Mouse (Mus musculus) CH12.LX (cell line): ENCODE results near the gene Ccdc92. TPM values are rescaled to one million over a fixed set of nuclear protein-coding genes. Genes with fewer than 3 reads are reported as not detected.
A peak's percentile ranks its signal among the peaks of the same experiment; 100 is the strongest.

Experiments
- DNase-seq: peaks from one replicate; pipeline ENCODE4 v3.0.0-alpha.2; 2013; ENCODE audit errors: extremely low read depth
- H3K27ac ChIP-seq: 2 replicates; pipeline ENCODE4 v1.5.1; 2012; ENCODE audit warnings: low read depth, mild to moderate bottlenecking, control low read depth, moderate library complexity; ENCODE audit not compliant: insufficient read depth
- H3K27me3 ChIP-seq: replicated peaks from 2 replicates; pipeline ENCODE3; 2012; ENCODE audit warnings: inconsistent platforms
- H3K36me3 ChIP-seq, 2 experiments: replicated peaks in 1 of 2; 2 replicates each; pipeline versions ENCODE3 to v1.6.1; 2012; ENCODE audit warnings: inconsistent platforms in 1 of 2, low read length in 1 of 2, mild to moderate bottlenecking in 1 of 2, mixed read lengths in 1 of 2, moderate library complexity in 1 of 2; ENCODE audit not compliant: control insufficient read depth in 1 of 2, insufficient read depth in 1 of 2
- H3K4me1 ChIP-seq, 2 experiments: 2 replicates each; pipeline ENCODE4 v1.6.1; 2012; ENCODE audit warnings: inconsistent platforms in 1 of 2, moderate library complexity in 1 of 2; ENCODE audit not compliant: insufficient read depth in 2 of 2, control insufficient read depth in 1 of 2
- H3K4me2 ChIP-seq: 2 replicates; pipeline ENCODE4 v1.6.1; 2012; ENCODE audit warnings: low read depth, mild to moderate bottlenecking, control low read depth; ENCODE audit not compliant: poor library complexity, insufficient read depth, severe bottlenecking
- H3K4me3 ChIP-seq, 3 experiments: fragments of 150-350 bp in 1 of 3; sonication (generic) in 1 of 3; replicated peaks in 1 of 3; 2 replicates each; pipeline versions ENCODE3 to v1.5.1; 2011 to 2012; ENCODE audit warnings: low read depth in 2 of 3, low read length in 2 of 3, mild to moderate bottlenecking in 2 of 3, moderate library complexity in 2 of 3, control low read depth in 1 of 3, improper control_type of control experiment in 1 of 3, inconsistent platforms in 1 of 3, mixed read lengths in 1 of 3; ENCODE audit not compliant: poor library complexity in 1 of 3
- H3K79me2 ChIP-seq: replicated peaks from 2 replicates; pipeline ENCODE4 v1.6.1; 2012; ENCODE audit warnings: mild to moderate bottlenecking, moderate library complexity; ENCODE audit not compliant: control insufficient read depth, poor library complexity, insufficient read depth, severe bottlenecking; ENCODE audit errors: extremely low read depth
- H3K9ac ChIP-seq: 2 replicates; pipeline ENCODE4 v1.6.1; 2012; ENCODE audit warnings: low read depth, mild to moderate bottlenecking, control low read depth, moderate library complexity; ENCODE audit not compliant: insufficient read depth
- H3K9me3 ChIP-seq: replicated peaks from 2 replicates; pipeline ENCODE3; 2012; ENCODE audit warnings: low read length, inconsistent platforms, mixed read lengths
- BHLHE40 ChIP-seq: IDR thresholded peaks from 2 replicates; pipeline ENCODE4 v1.6.1; 2011; ENCODE audit warnings: mild to moderate bottlenecking, low read depth, low read length, improper control_type of control experiment
- CHD2 ChIP-seq: IDR thresholded peaks from 2 replicates; pipeline ENCODE4 v1.6.1; 2011; ENCODE audit warnings: low read length, improper control_type of control experiment
- CTCF ChIP-seq, 2 experiments: IDR thresholded peaks in 1 of 2; conservative IDR thresholded peaks in 1 of 2; 2 replicates each; pipeline ENCODE4 v1.5.1; 2011 to 2012; ENCODE audit warnings: low read depth in 2 of 2, low read length in 2 of 2, improper control_type of control experiment in 1 of 2, inconsistent platforms in 1 of 2, mild to moderate bottlenecking in 1 of 2, moderate library complexity in 1 of 2
- ELF1 ChIP-seq: IDR thresholded peaks from 2 replicates; pipeline ENCODE4 v1.6.1; 2014; ENCODE audit warnings: low read depth, mild to moderate bottlenecking, inconsistent platforms, low read length, improper control_type of control experiment
- EP300 ChIP-seq: IDR thresholded peaks from 2 replicates; pipeline ENCODE4 v1.6.1; 2011; ENCODE audit warnings: low read length, improper control_type of control experiment
- ETS1 ChIP-seq: conservative IDR thresholded peaks from 2 replicates; pipeline ENCODE4 v1.6.1; 2012; ENCODE audit warnings: low read depth, mild to moderate bottlenecking, inconsistent platforms, low read length, improper control_type of control experiment, moderate library complexity
- JUN ChIP-seq: IDR thresholded peaks from 2 replicates; pipeline ENCODE4 v1.6.1; 2011; ENCODE audit warnings: low read depth, mild to moderate bottlenecking, low read length, improper control_type of control experiment, moderate library complexity; ENCODE audit not compliant: insufficient read depth
- MAFK ChIP-seq: IDR thresholded peaks from 2 replicates; pipeline ENCODE4 v1.6.1; 2011; ENCODE audit warnings: low read length, improper control_type of control experiment; ENCODE audit not compliant: insufficient replicate concordance
- MAZ ChIP-seq: IDR thresholded peaks from 2 replicates; pipeline ENCODE4 v1.6.1; 2012; ENCODE audit warnings: low read depth, mild to moderate bottlenecking, inconsistent platforms, low read length, improper control_type of control experiment, moderate library complexity
- MXI1 ChIP-seq: IDR thresholded peaks from 2 replicates; pipeline ENCODE4 v1.6.1; 2011; ENCODE audit warnings: mild to moderate bottlenecking, low read depth, low read length, improper control_type of control experiment
- SIN3A ChIP-seq: IDR thresholded peaks from 2 replicates; pipeline ENCODE4 v1.6.1; 2012; ENCODE audit warnings: low read length, improper control_type of control experiment, inconsistent platforms
- SMC3 ChIP-seq: IDR thresholded peaks from 2 replicates; pipeline ENCODE4 v1.6.1; 2011; ENCODE audit warnings: low read depth, low read length, improper control_type of control experiment
- UBTF ChIP-seq: IDR thresholded peaks from 2 replicates; pipeline ENCODE4 v1.6.1; 2012; ENCODE audit warnings: low read depth, mild to moderate bottlenecking, inconsistent platforms, low read length, improper control_type of control experiment, moderate library complexity
- USF1 ChIP-seq: IDR thresholded peaks from 2 replicates; pipeline ENCODE4 v1.6.1; 2014; ENCODE audit warnings: low read depth, mild to moderate bottlenecking, inconsistent platforms, low read length, improper control_type of control experiment
- ZMIZ1 ChIP-seq: IDR thresholded peaks from 2 replicates; pipeline ENCODE4 v1.6.1; 2012; ENCODE audit warnings: low read depth, mild to moderate bottlenecking, inconsistent platforms, low read length, improper control_type of control experiment
- dilution Hi-C: fragments of 300-500 bp; cut with MboI; formaldehyde crosslinking; loops from 2 replicates; pipeline ENCODE4 v1.14.3; 2020; ENCODE audit warnings: low sequenced_read_pairs; ENCODE audit not compliant: extremely low pct_unique_long_range_greater_than_20kb, extremely low pct_ligation_motif_present
- in situ Hi-C: fragments of 300-500 bp; cut with MboI; formaldehyde crosslinking; loops from 3 replicates; pipeline ENCODE4 v1.14.3; 2019; ENCODE audit warnings: low sequenced_read_pairs, low pct_ligation_motif_present, low pct_unique_long_range_greater_than_20kb, mixed read lengths
- polyA plus RNA-seq: library from polyadenylated mRNA; unstranded; fragments of >175 nt; gene quantifications from 2 replicates; pipeline ENCODE4 v1.2.1, GENCODE M21; 2012; ENCODE audit warnings: low read depth; ENCODE audit not compliant: insufficient read length
- total RNA-seq, 2 experiments: library from RNA; depleted of rRNA; stranded (reverse); fragments of 300-350 nt in 1 of 2; fragments of >200 nt in 1 of 2; gene quantifications; 2 replicates each; pipeline ENCODE4 v1.2.3; 2012 to 2014

Gene Ccdc92
- total and polyA plus RNA-seq, 3 experiments = 0.75 to 1.4 (median 0.76) TPM

DNA sequence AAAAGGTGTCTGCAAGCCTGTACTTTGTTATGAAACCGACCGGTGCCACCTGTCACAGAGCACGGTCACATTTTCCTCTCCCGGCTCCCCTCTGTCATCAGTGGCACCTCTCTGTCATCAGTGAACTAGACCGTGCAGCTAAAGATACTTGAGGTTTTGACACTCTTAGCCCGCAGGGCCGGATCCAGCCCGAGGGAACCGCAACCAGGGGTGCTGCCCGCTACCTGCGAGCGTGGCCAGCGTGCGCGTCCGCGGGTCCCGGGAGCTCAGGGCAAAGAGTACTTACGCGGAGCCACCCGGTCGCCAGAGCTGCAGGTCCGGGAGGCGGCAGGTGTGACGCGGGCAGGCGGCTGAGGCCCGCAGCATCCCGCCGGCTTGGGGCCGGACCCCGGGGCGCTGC is 761 bp downstream of the Ccdc92 start:
- Histone ChIP-seq H3K79me2 (no peaks in the 10 kb centered on the region; the same call in 1 of the 2 replicates), H3K9ac (peak overlapping the region; percentile 3; the same call in 1 of the 2 replicates), H3K4me3 (peak overlapping the region in 2 of 3 experiments; percentile 72 to 84), H3K36me3 (peaks cover 0 to 11% of the 10 kb centered on the region in 2 experiments), H3K27me3 (peaks cover 45% of the 10 kb centered on the region), H3K4me2 (peak overlapping the region; percentile 83), H3K4me1 (peaks cover 0 to 18% of the 10 kb centered on the region in 2 experiments; a peak in 3 of 4 replicates), H3K27ac (no peak overlapping the region), H3K9me3 (no peaks in the 10 kb centered on the region)
- dilution Hi-C loops = no loop called here
- in situ Hi-C loops = loop anchor here (5.0 to 25.0 kb wide), 2 partner anchors 89 to 424 kb away; partner anchors contain the start of genes Kmt5a and Sbno1
- DNase-seq = peak; percentile 55
- TF ChIP-seq BHLHE40 (peak; percentile 52), ETS1 (peak; percentile 57; the same call in 1 of the 2 replicates), JUN (0 out of 2 replicates have a peak, but pooled peaks have one; percentile 17), UBTF (no peak)

DNA sequence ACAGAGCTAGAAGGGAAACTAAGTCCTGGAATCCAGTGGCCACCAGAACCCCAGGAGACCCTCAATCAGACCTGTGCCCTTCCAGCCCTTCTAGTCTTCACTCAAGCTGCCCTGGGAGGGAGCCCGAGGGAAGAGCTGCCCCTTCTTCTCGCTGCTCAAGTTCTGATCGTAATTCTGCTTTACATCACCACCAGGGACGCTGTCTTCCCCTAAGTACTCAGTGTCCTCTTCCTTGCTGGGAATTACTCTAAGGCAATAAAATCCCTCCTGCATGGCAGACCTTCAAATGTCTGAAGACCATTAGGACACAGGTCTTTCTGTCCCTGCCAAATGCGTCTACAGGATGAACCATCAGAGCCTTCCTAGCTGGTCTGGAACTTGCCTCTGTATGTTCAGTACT is 2.2 kb downstream of the Ccdc92 start:
- H3K9ac ChIP-seq = no peak overlapping the region
- dilution Hi-C loops = no loop called here
- H3K27ac ChIP-seq = no peak overlapping the region
- DNase-seq = no peak
- no peak overlapping the region for H3K4me3 ChIP-seq
- peaks cover 49% of the 10 kb centered on the region for H3K27me3 ChIP-seq
- peak; percentile 34 to 61; a peak in 3 of 4 replicates for TF ChIP-seq CTCF (conservative IDR thresholded peaks at IDR 0.05 in 1 of 2, IDR thresholded peaks at IDR 0.05 in 1 of 2; ENCODE audit: low read depth in 2 of 2, low read length in 2 of 2)
- TF ChIP-seq JUN = no peak
- no peak for TF ChIP-seq MAFK
- TF ChIP-seq EP300 = no peak
- TF ChIP-seq MAZ = no peak
- TF ChIP-seq ELF1 = no peak; the same call in 1 of the 2 replicates
- TF ChIP-seq, all 38 proteins: peak for 1
- Histone ChIP-seq H3K4me2 (no peak overlapping the region), H3K79me2 (no peaks in the 10 kb centered on the region; the same call in 1 of the 2 replicates), H3K9me3 (no peaks in the 10 kb centered on the region), H3K36me3 (peaks cover 0 to 2% of the 10 kb centered on the region in 2 experiments), H3K4me1 (peaks cover 0 to 18% of the 10 kb centered on the region in 2 experiments; a peak in 3 of 4 replicates)
- in situ Hi-C loops = loop anchor here (5.0 to 25.0 kb wide), 2 partner anchors 88 to 423 kb away; partner anchors contain the start of genes Kmt5a and Sbno1

DNA sequence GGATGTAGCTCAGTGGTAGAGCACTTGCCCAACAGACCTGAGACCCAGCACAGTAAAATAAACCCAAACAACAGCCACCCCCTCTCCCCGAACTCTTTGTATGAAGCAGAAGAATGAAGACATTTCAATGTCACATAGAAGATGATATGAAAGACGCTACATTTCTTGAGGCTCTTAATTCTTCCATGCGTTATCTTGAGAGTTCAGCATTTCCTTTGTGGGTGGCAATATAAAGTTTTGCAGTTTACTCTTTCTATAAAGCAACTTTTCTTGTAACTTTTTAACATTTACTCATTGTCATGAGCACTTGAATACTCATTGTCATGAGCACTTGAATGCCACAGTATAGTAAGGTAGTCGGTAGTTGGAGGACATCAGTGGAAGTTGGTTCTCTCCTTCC is 8.0 kb downstream of the Ccdc92 start:
- no peaks in the 10 kb centered on the region for H3K4me1 ChIP-seq
- no peak for TF ChIP-seq UBTF
- TF ChIP-seq CHD2 = no peak
- no peak for TF ChIP-seq USF1
- no peak for TF ChIP-seq MXI1
- TF ChIP-seq SMC3 = no peak
- no peak for TF ChIP-seq SIN3A
- no peak for TF ChIP-seq ZMIZ1
- TF ChIP-seq, all 38 proteins: peak for 0
- no peak overlapping the region for H3K9ac ChIP-seq
- no peaks in the 10 kb centered on the region for H3K9me3 ChIP-seq
- H3K36me3 ChIP-seq = no peaks in the 10 kb centered on the region
- DNase-seq = no peak
- no peak overlapping the region for H3K4me3 ChIP-seq
- H3K27me3 ChIP-seq = peaks cover 21% of the 10 kb centered on the region
- in situ Hi-C loops = loop anchor here (25.0 kb wide), 1 partner anchor 417 kb away; the partner anchor contains the start of genes Kmt5a and Sbno1
- H3K79me2 ChIP-seq = no peaks in the 10 kb centered on the region
- dilution Hi-C loops = no loop called here
- no peak overlapping the region for H3K4me2 ChIP-seq
- no peak overlapping the region for H3K27ac ChIP-seq
